Mouse (Mus musculus) megakaryocyte, adult 5-6 weeks (primary cell): Measurements from ENCODE around the gene Prelid3b. TPM values are rescaled to one million over a fixed set of nuclear protein-coding genes. Genes with fewer than 3 reads are reported as not detected.

ENCODE experiments used
- ATAC-seq: 2 replicates; pipeline ENCODE4 v1.8.0; 2016; ENCODE audit warnings: mild to moderate bottlenecking, inconsistent platforms; ENCODE audit not compliant: poor library complexity, severe bottlenecking
- total RNA-seq, 2 experiments: library from RNA; stranded (forward) in 1 of 2; stranded (reverse) in 1 of 2; fragments of 153-499, 151-499 nt in 1 of 2; fragments of 221-1000, 200-1000 nt in 1 of 2; gene quantifications; 2 replicates each; pipeline versions ENCODE4 v1.2.3 to v1.2.4; 2015 to 2017

Gene Prelid3b
- total RNA-seq (2015) (62.1 and 66.9 TPM in 2 replicates), total RNA-seq (2017) (141 and 145 TPM in 2 replicates)

GRCm38 (mm10) chr2:174472818-174473549, at the start of gene Prelid3b:
Prelid3b (minus strand) TSS chr2:174473081.
- peak; percentile 84 for ATAC-seq

GRCm38 (mm10) chr2:174522134-174522533, 49.3 kb upstream of the Prelid3b start:
- ATAC-seq = no peak

DNA sequence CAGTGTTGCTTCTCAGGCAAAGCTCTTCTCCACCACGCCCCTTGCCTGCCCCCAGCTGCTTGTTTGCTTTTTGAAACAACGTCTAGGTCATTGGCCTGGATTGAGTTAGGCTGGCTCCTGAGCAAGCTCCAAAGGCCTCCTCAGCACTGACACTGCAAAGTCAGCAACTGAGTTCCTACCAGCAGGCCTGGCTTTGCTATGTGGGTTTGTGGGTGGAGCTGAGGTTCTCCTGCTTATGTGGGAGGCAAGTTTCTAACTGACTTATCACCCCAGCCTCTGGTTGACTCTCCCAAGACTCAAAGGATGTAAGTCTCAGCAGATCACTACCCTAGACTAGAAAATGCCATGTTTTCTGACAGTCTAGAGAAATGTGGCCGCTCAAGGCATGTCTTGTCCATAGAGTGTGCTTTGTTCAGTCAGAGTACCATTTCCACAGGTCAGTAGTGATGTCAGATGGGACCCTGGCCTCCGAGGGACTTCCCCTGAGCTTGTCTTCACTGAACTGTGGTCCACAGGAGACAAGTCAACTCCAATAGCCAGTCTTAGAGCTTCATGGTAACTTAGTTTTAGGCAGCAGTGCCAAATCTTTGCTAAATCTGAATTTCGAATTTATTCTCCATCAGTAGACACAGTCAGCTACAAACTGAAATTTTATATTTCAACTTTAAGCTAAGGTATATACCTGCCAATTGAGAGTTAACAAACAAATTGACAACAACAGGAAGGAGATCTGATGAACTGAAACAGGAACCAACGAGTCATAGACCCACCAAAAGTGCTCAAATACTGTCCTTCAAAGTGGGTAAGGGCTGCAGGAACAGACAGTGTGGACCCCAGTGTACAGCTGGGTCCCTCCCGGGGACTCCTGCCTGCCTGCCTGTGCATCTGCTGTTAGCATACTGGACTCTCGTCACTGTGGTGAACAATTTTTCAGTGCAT, 44.5 kb upstream of the Prelid3b start:
- 0 out of 2 replicates have a peak, but pooled peaks have one; percentile 23 for ATAC-seq

- no peak for ATAC-seq
Measured at GRCm38 (mm10) chr2:174514887-174515286, 42.0 kb upstream of the Prelid3b start.

DNA sequence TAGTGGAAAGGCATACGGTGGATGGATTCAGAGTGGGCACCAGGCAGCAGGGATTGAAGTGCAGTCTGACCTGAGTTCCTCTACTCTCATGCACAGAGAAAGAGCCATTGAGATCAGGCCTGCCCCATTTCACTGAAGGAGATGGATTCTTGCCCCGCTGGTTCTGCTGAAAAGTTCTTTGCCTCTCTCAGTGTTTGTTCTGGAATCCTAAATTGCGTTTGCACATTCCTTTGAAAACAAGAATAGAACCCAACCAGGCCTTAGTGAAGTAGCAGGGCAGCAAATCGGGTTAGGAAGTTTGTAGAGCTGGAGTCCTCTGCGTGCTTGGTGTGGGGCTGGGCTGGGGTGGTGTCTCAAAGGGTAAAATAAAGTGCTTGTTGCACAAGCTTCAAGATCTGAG, 40.9 kb upstream of the Prelid3b start:
- ATAC-seq = no peak

DNA sequence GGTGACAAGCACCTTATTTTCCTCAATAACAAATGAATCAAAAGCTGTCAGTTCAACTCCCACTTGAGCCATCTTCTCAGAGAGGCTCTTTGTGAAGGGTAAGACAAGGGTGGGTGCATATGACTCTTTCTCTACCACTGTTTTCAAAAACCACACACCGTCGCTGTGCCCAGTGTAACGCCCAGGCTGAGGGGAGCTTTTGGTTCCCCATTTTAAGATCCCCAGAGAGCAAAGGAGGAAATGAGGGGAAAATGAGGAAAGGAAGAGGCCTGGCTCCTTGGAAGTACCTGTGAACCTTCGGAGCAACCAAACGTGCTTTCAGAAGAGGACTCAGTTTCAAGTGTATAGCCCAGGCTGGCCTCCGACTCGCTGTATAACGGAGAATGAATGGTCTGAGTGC, 36.9 kb upstream of the Prelid3b start:
- peak; percentile 88 for ATAC-seq

DNA sequence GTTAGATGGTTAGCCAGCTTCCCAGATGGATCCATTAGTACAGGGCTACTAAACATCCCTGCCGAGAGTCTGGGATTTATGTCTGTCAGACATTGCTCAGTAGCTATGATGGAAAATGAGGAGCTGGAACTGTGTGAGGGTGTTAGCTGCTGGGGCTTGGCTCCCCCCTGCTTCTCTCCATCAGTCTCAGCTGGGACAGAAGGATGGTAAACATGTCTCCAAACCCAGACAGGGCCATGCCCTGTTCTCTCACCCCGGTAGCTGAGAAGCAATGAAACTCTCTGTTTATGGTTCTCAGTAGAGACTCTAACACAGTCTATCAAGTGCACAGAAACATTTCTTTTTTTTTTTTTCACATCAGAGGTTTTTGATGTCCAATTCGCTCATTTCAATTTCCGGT, 35.1 kb upstream of the Prelid3b start:
- ATAC-seq = no peak

GRCm38 (mm10) chr2:174502831-174503460, 30.1 kb upstream of the Prelid3b start:
- ATAC-seq = no peak

- ATAC-seq = no peak
Measured at GRCm38 (mm10) chr2:174502321-174502720, 29.4 kb upstream of the Prelid3b start.

DNA sequence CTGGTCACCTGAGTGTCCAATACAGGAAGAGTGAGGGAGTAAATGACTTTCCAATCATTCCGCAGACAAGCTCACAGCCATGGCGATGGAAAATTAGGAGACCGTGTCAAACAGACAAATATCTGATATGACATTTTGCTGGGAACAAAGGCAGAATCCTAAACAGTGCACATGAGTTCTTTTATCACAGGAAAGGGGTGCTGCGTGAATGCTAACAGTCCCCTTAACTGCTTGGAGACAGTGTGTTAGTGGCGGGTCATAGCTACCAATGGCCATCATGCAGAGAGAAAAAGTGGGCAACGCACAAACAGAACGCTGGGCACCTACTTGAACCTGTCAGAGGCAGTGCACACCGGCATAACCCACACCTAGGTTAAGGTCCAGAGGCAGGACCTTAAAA, 28.6 kb upstream of the Prelid3b start:
- no peak for ATAC-seq

DNA sequence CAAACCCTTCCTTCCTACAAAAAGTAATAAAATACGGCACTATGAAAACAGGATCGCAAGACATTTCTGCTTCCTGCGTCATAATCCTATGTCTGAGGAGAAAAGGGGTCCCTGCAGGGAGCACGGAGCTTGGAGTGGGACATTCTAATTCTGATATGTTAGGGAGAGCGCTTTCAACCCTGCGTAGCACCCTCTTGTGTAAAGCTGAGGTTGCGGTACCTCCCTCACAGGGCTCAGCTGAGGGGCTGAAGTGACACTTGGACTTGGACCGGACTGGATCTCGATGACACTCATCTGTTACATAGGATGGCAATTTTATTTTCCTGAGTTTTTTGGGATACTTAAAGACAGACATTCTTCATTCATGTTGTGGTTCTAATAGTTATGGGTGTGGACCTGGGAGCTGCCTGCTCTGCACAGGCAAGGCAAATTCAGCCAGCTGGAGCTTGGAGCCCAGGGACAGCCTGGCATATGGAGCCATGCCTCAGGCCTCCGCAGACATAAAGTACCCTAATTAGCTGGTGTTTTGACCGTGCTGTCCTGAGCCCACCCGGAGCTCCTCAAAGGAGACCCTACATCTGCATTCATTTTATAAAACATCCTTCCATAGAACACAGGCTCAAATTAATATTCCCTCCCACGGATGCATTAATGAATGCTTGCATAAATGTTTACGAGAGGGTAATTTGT, 28.1 kb upstream of the Prelid3b start:
- no peak for ATAC-seq

DNA sequence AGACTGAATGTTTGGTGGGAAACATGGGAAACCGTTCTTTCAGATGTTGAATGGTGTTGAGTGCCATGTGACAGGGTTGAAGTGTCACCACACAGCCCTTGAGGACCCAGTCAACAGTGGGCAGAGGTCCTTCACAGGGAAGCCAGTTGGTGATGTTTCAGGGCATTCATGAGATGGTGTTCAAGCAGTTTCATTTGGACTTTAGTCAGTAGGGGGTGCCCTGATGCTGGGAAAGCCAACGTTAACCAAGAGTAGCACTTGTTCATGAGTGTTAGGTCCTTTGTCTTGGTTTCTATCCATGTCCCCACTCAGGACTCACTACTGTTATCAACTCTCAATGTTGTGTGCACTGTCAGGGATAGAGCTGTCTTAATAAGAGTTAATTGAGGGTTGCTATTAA, 20.0 kb upstream of the Prelid3b start:
- ATAC-seq = peak; percentile 76

DNA sequence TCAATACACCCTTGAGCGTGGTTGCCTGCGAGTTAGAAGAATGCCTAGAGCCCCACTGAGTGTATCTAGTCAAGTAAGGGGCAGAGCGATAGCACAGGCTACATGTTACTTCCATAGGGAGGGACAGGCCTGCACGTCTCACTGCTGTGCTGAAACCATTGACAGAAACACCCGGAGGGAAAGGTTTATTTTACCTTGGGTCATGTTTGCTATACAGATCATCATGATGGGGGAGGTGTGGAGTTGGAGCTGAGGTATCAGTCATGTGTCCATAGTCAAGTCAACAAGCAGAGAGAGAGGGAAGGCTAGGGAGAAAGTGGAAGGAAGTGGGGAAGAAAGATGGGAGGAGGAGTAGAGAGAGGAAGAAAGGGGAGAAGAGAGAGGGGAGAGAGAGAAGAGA, 14.1 kb upstream of the Prelid3b start:
- ATAC-seq = no peak

GRCm38 (mm10) chr2:174478746-174479145, 5.9 kb upstream of the Prelid3b start:
- peak; percentile 41 for ATAC-seq

DNA sequence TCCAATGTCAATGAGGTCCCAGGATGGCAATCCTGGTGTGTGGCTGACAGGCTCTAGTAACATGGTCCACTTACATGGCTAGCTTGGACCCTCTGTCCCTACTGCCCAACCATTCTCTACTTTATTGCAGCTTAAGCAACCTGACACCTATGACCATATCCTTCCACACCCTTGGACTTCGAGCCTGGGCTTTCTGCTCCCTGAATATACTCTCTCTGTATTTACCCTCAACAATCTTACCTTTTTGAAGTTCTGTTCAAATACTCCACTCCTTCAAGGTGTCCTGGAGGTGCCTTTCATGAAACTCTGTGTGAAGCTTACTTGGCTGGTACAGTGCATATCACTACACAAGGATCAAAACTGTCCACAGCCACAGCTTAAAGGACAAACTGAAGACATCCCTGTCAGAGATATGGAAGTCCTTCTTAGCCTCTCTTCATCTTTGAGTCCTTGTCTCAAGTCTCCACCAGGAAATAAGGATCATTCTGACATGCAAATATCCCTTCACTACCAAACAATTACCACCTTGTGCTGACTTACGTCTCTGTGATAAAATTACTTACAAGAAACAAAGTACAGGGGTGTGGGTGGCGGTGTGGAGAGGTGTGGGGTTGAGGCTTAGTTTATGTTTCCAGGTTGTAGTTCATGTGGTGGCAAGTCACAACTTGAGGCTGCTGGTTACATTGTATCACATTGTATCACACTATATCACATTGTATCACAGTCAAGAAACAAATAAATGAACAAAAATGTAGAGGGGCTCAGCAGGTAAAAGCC, 4.8 kb upstream of the Prelid3b start:
- no peak for ATAC-seq

- no peak for ATAC-seq
Measured at GRCm38 (mm10) chr2:174473550-174473927, 658 bp upstream of the Prelid3b start.

- ATAC-seq = peak; percentile 41
Measured at GRCm38 (mm10) chr2:174472407-174472806, 474 bp downstream of the Prelid3b start.

DNA sequence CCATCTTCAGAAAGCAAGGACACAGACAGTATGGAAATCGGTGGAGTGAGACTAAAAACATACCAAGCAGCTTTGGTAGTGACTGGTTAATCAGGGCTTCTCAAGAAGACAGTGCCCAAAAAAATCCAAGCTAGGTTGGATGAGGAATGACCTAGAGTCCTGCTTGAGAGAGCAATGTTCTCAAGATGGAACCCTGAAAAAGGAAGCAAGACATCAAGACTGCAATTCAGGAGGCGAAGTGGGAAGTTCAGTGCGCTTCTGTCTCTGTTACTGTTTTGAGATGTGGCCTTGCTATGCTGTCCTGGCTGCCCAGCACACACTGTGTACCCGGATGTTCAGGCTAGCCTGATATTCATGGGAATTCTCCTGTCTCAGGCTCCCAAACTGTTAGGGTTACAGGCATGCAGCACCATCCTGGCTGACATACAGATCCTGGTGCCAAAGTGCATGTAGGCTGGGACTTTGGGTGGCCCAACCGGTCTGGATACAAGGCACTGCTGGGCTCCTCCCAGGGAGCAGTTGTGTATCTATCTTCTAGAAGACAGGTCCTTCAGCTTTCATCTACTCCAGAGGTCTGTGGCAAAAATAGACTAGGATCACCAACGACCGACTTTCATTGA, 2.0 kb downstream of the Prelid3b start:
- ATAC-seq = no peak

- no peak for ATAC-seq
Measured at GRCm38 (mm10) chr2:174470333-174470732, 2.5 kb downstream of the Prelid3b start.
